Mouse (Mus musculus) midbrain, embryonic 15.5 days (tissue): ENCODE results near the gene Klhl29. TPM values are rescaled to one million over a fixed set of nuclear protein-coding genes. Genes with fewer than 3 reads are reported as not detected.

Source experiments
- ATAC-seq: fragments of 200-750 bp; cut with Nextera tagmentation; replicated peaks from 2 replicates; pipeline ENCODE4 v1.8.0; 2017; ENCODE audit warnings: moderate TSS enrichment
- H3K27ac ChIP-seq: fragments of 300-500 bp; sonication (generic); 2 replicates; pipeline ENCODE4 v1.5.1; 2015; ENCODE audit warnings: mild to moderate bottlenecking, inconsistent platforms
- H3K27me3 ChIP-seq: fragments of 300-500 bp; sonication (generic); replicated peaks from 2 replicates; pipeline ENCODE4 v1.6.1; 2015; ENCODE audit warnings: inconsistent platforms
- H3K36me3 ChIP-seq: fragments of 300-500 bp; sonication (generic); replicated peaks from 2 replicates; pipeline ENCODE4 v1.6.1; 2015; ENCODE audit warnings: inconsistent platforms
- H3K4me1 ChIP-seq: fragments of 300-500 bp; sonication (generic); 2 replicates; pipeline ENCODE4 v1.6.1; 2015; ENCODE audit warnings: inconsistent platforms
- H3K4me2 ChIP-seq: fragments of 300-500 bp; sonication (generic); 2 replicates; pipeline ENCODE4 v1.6.1; 2015; ENCODE audit warnings: inconsistent platforms, mild to moderate bottlenecking, moderate library complexity
- H3K4me3 ChIP-seq: fragments of 300-500 bp; sonication (generic); 2 replicates; pipeline ENCODE4 v1.5.1; 2015; ENCODE audit warnings: mild to moderate bottlenecking, inconsistent platforms
- H3K9ac ChIP-seq: fragments of 300-500 bp; sonication (generic); 2 replicates; pipeline ENCODE4 v1.6.1; 2015; ENCODE audit warnings: mild to moderate bottlenecking, inconsistent platforms
- H3K9me3 ChIP-seq: fragments of 300-500 bp; sonication (generic); 2 replicates; pipeline ENCODE4 v1.6.1; 2016; ENCODE audit warnings: inconsistent platforms
- whole genome bisulfite sequencing: fragments of 180-500 bp; shearing (Covaris S2); methylation state at CpG from one replicate; pipeline ENCODE4 v1.1.7; 2015; ENCODE audit warnings: mixed read lengths; 5-methylcytosine and 5-hydroxymethylcytosine counted together
- polyA plus RNA-seq: library from polyadenylated mRNA; unstranded; fragments of >200 nt; fragmentation: Nextera tagmentation; extraction: Ambion mirVana; gene quantifications from 2 replicates; pipeline ENCODE4 v1.2.1, GENCODE M21; 2015

The Klhl29 gene
- polyA plus RNA-seq, 1 experiment from 2014 or later: 5.2 TPM

DNA sequence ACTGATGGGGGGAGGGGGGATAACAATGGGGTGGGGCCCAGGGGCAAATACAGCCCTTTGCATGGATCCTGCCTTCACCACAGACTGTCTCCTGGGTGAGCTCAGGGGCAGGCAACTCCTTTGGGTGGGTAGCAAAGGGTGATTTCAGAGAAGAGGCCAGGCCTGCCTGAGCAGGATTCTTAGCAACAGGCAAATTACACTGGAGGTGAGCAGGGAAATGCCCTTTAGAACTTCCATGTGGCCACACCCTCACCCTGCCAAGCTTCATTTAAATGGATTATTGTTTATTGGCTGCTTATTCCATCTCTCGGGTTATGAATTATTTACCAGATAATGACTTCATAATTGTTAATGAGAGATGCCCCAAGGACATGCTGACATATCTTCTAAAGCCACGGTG lies 91.8 kb downstream of the Klhl29 start:
- Histone ChIP-seq H3K36me3 (no peaks in the 10 kb centered on the region), H3K9ac (no peak overlapping the region), H3K27me3 (no peaks in the 10 kb centered on the region), H3K9me3 (no peaks in the 10 kb centered on the region), H3K27ac (no peak overlapping the region), H3K4me1 (peaks cover 14% of the 10 kb centered on the region), H3K4me3 (no peak overlapping the region), H3K4me2 (no peak overlapping the region)
- 0 out of 2 replicates have a peak, but pooled peaks have one; percentile 4 for ATAC-seq
- 55% methylated on average over 2 of the region's 2 CpGs for WGBS

- Histone ChIP-seq H3K9me3 (no peaks in the 10 kb centered on the region), H3K4me2 (no peak overlapping the region), H3K9ac (no peak overlapping the region), H3K27ac (no peak overlapping the region), H3K36me3 (no peaks in the 10 kb centered on the region), H3K4me1 (peaks cover 14% of the 10 kb centered on the region), H3K4me3 (no peak overlapping the region), H3K27me3 (no peaks in the 10 kb centered on the region)
- 83% methylated on average over 2 of the region's 2 CpGs for WGBS
- ATAC-seq: no peak
Measured at GRCm38 (mm10) chr12:5282611-5283010, 92.9 kb downstream of the Klhl29 start.

GRCm38 (mm10) chr12:5279873-5280272 lies 95.6 kb downstream of the Klhl29 start:
- WGBS: 32% methylated on average over 1 of the region's 1 CpGs
- Histone ChIP-seq H3K4me2 (no peak overlapping the region), H3K9me3 (no peaks in the 10 kb centered on the region), H3K4me1 (peaks cover 27% of the 10 kb centered on the region), H3K4me3 (no peak overlapping the region), H3K27ac (no peak overlapping the region), H3K27me3 (no peaks in the 10 kb centered on the region), H3K36me3 (no peaks in the 10 kb centered on the region), H3K9ac (no peak overlapping the region)
- ATAC-seq: no peak

DNA sequence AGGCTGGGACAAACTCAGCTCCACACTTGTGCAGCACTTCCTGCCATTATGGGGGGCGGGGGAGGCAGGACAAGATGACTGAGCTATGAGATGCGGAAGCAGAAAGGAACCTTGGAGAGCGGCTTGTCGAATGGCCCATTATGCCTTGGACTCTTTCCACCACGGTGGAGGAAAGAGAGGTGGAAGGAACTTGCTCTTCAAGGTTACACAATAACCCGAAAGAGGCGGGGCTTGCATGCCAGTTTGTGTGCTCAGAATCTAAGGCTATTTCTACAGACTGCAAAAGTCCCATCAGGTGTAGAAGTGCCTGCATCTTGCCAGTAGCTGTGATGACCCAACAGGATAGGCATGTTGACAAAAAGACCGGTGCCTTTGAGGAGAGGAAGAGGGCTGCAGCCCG lies 98.5 kb downstream of the Klhl29 start:
- Histone ChIP-seq H3K27ac (no peak overlapping the region), H3K9me3 (no peaks in the 10 kb centered on the region), H3K4me2 (no peak overlapping the region), H3K4me3 (no peak overlapping the region), H3K27me3 (no peaks in the 10 kb centered on the region), H3K36me3 (no peaks in the 10 kb centered on the region), H3K9ac (no peak overlapping the region), H3K4me1 (peaks cover 28% of the 10 kb centered on the region)
- 86% methylated on average over 9 of the region's 9 CpGs for WGBS
- no peak for ATAC-seq

- H3K9ac ChIP-seq: no peak overlapping the region
- no peak overlapping the region for H3K4me3 ChIP-seq
- no peak overlapping the region for H3K4me2 ChIP-seq
- H3K27ac ChIP-seq: no peak overlapping the region
- peaks cover 30% of the 10 kb centered on the region for H3K4me1 ChIP-seq
- 41% methylated on average over 6 of the region's 6 CpGs for WGBS
- no peaks in the 10 kb centered on the region for H3K36me3 ChIP-seq
- H3K27me3 ChIP-seq: no peaks in the 10 kb centered on the region
- H3K9me3 ChIP-seq: no peaks in the 10 kb centered on the region
- ATAC-seq: peak; percentile 37
Measured at GRCm38 (mm10) chr12:5275507-5275936, 100.0 kb downstream of the Klhl29 start.

GRCm38 (mm10) chr12:5274519-5274944 lies 101.0 kb downstream of the Klhl29 start:
- peak; percentile 38; the same call in 1 of the 2 replicates for ATAC-seq
- H3K36me3 ChIP-seq: no peaks in the 10 kb centered on the region
- no peak overlapping the region for H3K4me2 ChIP-seq
- H3K9ac ChIP-seq: no peak overlapping the region
- no peak overlapping the region for H3K4me3 ChIP-seq
- H3K27me3 ChIP-seq: no peaks in the 10 kb centered on the region
- WGBS: 38% methylated on average over 8 of the region's 8 CpGs
- H3K4me1 ChIP-seq: peaks cover 30% of the 10 kb centered on the region
- no peaks in the 10 kb centered on the region for H3K9me3 ChIP-seq
- H3K27ac ChIP-seq: peak overlapping the region; percentile 27

- Histone ChIP-seq H3K27ac (no peak overlapping the region), H3K9me3 (no peaks in the 10 kb centered on the region), H3K27me3 (no peaks in the 10 kb centered on the region), H3K36me3 (no peaks in the 10 kb centered on the region), H3K9ac (no peak overlapping the region), H3K4me2 (no peak overlapping the region), H3K4me3 (no peak overlapping the region), H3K4me1 (peaks cover 38% of the 10 kb centered on the region)
- WGBS: 84% methylated on average over 4 of the region's 4 CpGs
- no peak for ATAC-seq
Measured at GRCm38 (mm10) chr12:5273316-5274047, 102.0 kb downstream of the Klhl29 start.

DNA sequence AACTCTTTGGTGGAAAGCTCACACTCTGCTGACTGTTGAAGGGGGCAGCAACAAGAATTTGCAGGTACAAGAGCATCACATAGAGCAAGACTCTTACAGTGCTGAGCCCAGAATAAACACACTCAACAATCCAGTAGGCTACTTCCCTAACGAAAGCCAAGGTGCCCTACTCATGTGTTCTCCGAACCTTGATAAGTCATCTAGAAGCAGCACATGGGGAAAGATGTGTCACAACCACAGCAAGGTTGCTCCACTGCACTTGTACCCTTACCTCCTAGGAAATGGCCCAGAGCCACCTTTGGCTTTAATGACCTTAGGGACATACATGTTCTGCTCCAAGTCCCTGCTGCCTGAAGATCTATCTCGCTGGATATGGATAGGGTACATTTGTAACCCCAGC lies 105.0 kb downstream of the Klhl29 start:
- H3K36me3 ChIP-seq: no peaks in the 10 kb centered on the region
- no peak overlapping the region for H3K4me2 ChIP-seq
- H3K9ac ChIP-seq: no peak overlapping the region
- ATAC-seq: no peak
- H3K9me3 ChIP-seq: no peaks in the 10 kb centered on the region
- H3K4me3 ChIP-seq: no peak overlapping the region
- H3K4me1 ChIP-seq: peaks cover 52% of the 10 kb centered on the region
- 94% methylated on average over 3 of the region's 3 CpGs for WGBS
- H3K27ac ChIP-seq: no peak overlapping the region
- no peaks in the 10 kb centered on the region for H3K27me3 ChIP-seq

DNA sequence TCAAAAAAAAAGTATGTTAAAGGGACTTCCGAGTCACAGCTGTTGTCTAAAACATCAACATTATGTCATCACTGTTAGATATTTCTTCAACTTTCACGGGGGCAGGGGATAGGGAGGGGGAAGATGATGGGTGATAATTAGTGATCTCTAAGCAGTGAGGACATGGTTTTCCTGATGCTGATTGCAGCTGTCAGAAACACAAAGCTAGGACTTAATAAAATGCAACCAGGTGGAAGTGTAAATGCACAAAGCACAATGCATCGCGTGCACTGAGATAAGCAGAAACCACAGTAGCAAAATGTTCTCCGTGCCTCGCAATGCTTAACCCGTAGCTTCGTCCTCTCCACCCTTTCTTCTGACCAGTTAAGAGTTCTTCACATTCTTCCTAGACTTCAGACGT lies 105.5 kb downstream of the Klhl29 start:
- no peak overlapping the region for H3K4me2 ChIP-seq
- no peak for ATAC-seq
- WGBS: 62% methylated on average over 9 of the region's 9 CpGs
- H3K36me3 ChIP-seq: no peaks in the 10 kb centered on the region
- H3K4me1 ChIP-seq: peaks cover 46% of the 10 kb centered on the region
- H3K27me3 ChIP-seq: no peaks in the 10 kb centered on the region
- no peaks in the 10 kb centered on the region for H3K9me3 ChIP-seq
- no peak overlapping the region for H3K4me3 ChIP-seq
- no peak overlapping the region for H3K27ac ChIP-seq
- H3K9ac ChIP-seq: no peak overlapping the region

DNA sequence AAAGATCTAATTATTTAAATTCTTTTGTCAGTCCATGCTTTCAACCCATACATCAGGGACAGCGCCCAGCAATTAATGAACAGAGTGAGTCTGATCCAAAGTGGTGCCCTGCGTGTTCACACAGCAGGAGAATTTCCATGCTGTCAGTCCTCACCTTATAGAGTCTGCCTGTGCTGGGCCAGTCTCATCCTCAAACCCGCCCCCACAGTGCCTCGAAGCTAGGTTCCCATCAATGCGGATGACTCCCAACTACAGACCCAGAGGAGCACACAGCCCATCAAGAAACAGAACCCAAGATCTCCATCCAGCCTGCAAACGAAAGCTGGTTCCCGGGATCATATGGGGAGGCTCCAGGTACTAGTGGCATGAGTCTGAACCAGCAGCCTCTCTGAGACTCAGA lies 106.4 kb downstream of the Klhl29 start:
- Histone ChIP-seq H3K36me3 (no peaks in the 10 kb centered on the region), H3K9me3 (no peaks in the 10 kb centered on the region), H3K27me3 (no peaks in the 10 kb centered on the region), H3K9ac (no peak overlapping the region), H3K4me3 (no peak overlapping the region), H3K27ac (no peak overlapping the region), H3K4me1 (peaks cover 38% of the 10 kb centered on the region), H3K4me2 (no peak overlapping the region)
- no peak for ATAC-seq
- WGBS: 74% methylated on average over 7 of the region's 7 CpGs

DNA sequence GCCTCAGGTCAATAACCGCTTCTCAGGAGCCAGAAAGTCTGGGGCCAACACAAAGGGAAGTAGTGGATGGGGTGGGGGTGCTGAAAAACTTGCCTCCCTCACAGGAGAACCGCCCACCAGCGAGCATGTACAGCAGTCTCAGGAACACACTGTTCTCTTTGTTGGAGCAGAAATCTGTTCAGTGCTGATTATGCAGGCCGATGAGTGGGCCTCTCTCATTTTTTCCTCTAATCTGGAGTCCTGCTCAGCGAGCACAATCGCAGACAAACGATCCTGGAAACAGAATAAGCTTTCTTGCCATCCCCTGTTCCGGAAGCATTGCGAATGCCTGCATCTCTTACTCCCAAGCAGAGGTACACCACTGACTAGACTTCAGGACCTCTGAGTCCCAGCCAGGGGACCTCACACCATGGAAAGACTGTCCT lies 107.3 kb downstream of the Klhl29 start:
- Histone ChIP-seq H3K4me3 (no peak overlapping the region), H3K9me3 (no peaks in the 10 kb centered on the region), H3K27ac (peak overlapping the region; percentile 49), H3K27me3 (no peaks in the 10 kb centered on the region), H3K4me1 (peaks cover 38% of the 10 kb centered on the region), H3K9ac (no peak overlapping the region), H3K36me3 (no peaks in the 10 kb centered on the region), H3K4me2 (0 out of 2 replicates have a peak overlapping the region, but pooled peaks have one; percentile 1)
- peak; percentile 67 for ATAC-seq
- 9% methylated on average over 9 of the region's 9 CpGs for WGBS

DNA sequence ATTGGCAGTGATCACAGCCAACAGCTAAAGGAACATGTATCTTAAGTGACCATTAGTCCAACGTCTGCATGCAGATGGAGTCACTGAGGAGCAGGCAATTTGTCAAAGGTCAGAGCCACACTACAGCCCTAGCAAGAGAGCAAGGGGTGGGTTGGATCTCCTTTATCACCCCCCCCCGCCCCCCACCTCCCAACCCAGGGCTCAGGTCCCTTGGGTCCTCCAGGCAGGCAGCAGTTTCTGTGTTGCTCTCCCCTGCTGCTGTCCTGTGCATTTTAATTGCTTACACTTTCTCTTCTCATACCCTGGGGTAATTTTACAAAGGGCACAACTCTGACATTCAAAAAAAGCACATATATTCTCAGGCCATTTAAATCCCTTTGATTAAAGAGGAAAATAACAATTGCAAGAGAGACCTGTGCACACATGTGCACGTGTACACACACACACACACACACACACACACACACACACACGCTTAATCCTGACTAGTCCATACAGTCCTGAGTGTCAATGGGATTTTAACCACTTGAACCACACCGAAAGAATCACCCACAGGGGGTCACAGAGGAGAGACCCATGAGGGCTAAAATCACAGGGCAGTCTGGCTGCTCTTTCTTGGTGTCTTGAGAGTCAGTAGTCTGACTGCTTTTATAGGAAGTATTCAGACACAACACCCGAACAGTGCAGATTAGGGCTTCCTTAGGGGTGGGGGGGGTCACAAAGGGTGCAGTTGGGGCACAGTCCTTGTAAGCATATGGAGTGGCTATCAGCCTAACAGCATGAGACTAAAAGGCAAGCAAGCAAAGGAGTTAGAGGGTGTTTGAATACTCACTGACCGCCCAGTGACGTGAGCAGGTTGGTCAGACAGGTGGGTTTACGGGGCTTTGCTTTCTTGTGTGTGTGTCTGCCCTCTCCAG lies 108.0 kb downstream of the Klhl29 start:
- H3K4me2 ChIP-seq: 0 out of 2 replicates have a peak overlapping the region, but pooled peaks have one; percentile 1
- no peaks in the 10 kb centered on the region for H3K9me3 ChIP-seq
- H3K27ac ChIP-seq: peak overlapping the region; percentile 49
- H3K27me3 ChIP-seq: no peaks in the 10 kb centered on the region
- H3K9ac ChIP-seq: no peak overlapping the region
- no peaks in the 10 kb centered on the region for H3K36me3 ChIP-seq
- no peak overlapping the region for H3K4me3 ChIP-seq
- H3K4me1 ChIP-seq: peaks cover 38% of the 10 kb centered on the region
- ATAC-seq: peak; percentile 40
- 42% methylated on average over 9 of the region's 9 CpGs for WGBS
